Mouse (Mus musculus): Measurements from ENCODE around the gene Baz2b. TPM values are rescaled to one million over a fixed set of nuclear protein-coding genes. Genes with fewer than 3 reads are reported as not detected.
A peak's percentile ranks its signal among the peaks of the same experiment; 100 is the strongest.

Gene Baz2b
- polyA plus RNA-seq, 1 experiment from 2014 or later, result 74.7 TPM

- Histone ChIP-seq H3K27ac (ENCODE audit: low read depth, low read length) (no peak overlapping the region; the same call in 1 of the 2 replicates), H3K4me2 (peak overlapping the region; percentile 26; the same call in 1 of the 2 replicates), H3K4me3 (ENCODE audit: low read depth, low read length) (no peak overlapping the region), H3K36me3 (ENCODE audit: control insufficient read depth, insufficient read depth, low read length) (no peaks in the 10 kb centered on the region), H3K27me3 (ENCODE audit: control insufficient read depth, insufficient read depth, low read length) (no peaks in the 10 kb centered on the region), H3K4me1 (ENCODE audit: control insufficient read depth, insufficient read depth, low read length) (peaks cover 26% of the 10 kb centered on the region), H3K9me3 (ENCODE audit: control insufficient read depth, low read length) (no peaks in the 10 kb centered on the region), H3K9ac (ENCODE audit: low read length) (no peak overlapping the region)
- no peak for ATAC-seq (ENCODE audit: low FRiP score)
- WGBS, result 32% methylated on average over 2 of the region's 2 CpGs
- DNase-seq (ENCODE audit: low spot score, missing footprints), result peak; percentile 84
Observed at GRCm38 (mm10) chr2:60122188-60122587, 87.5 kb downstream of the Baz2b start.

DNA sequence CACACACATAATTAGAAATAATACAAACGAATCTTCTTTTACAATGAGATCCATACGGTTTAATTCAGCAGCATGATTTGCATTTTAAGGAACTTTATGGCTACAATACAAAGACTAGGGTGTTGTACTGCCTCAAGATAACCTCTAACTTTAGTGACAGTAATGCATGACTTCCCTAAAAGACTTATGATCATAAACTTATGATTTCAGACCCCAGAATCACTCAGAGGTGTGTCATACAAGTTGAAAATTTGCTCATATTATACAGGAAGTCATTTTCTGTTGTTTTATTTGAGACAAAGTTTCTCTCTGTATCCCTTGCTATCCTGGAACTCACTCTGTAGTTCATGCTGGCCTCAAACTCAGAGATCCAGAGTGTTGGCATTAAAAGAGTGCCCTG is 89.0 kb downstream of the Baz2b start:
- H3K4me3 ChIP-seq (ENCODE audit: low read depth, low read length), result no peak overlapping the region
- DNase-seq (ENCODE audit: low spot score, missing footprints) (peak; percentile 79), ATAC-seq (ENCODE audit: low FRiP score) (no peak)
- H3K9me3 ChIP-seq (ENCODE audit: control insufficient read depth, low read length), result no peaks in the 10 kb centered on the region
- peaks cover 26% of the 10 kb centered on the region for H3K4me1 ChIP-seq (ENCODE audit: control insufficient read depth, insufficient read depth, low read length)
- H3K27me3 ChIP-seq (ENCODE audit: control insufficient read depth, insufficient read depth, low read length), result no peaks in the 10 kb centered on the region
- no peaks in the 10 kb centered on the region for H3K36me3 ChIP-seq (ENCODE audit: control insufficient read depth, insufficient read depth, low read length)
- H3K4me2 ChIP-seq, result no peak overlapping the region
- WGBS, result 83% methylated on average over 2 of the region's 2 CpGs
- no peak overlapping the region for H3K27ac ChIP-seq (ENCODE audit: low read depth, low read length)
- no peak overlapping the region for H3K9ac ChIP-seq (ENCODE audit: low read length)

GRCm38 (mm10) chr2:60118684-60119558 is 90.7 kb downstream of the Baz2b start:
- ATAC-seq (ENCODE audit: low FRiP score), result no peak
- H3K4me2 ChIP-seq, result no peak overlapping the region
- no peak for DNase-seq (ENCODE audit: low spot score, missing footprints)
- no peak overlapping the region for H3K9ac ChIP-seq (ENCODE audit: low read length)
- no peaks in the 10 kb centered on the region for H3K27me3 ChIP-seq (ENCODE audit: control insufficient read depth, insufficient read depth, low read length)
- no peaks in the 10 kb centered on the region for H3K9me3 ChIP-seq (ENCODE audit: control insufficient read depth, low read length)
- no peaks in the 10 kb centered on the region for H3K36me3 ChIP-seq (ENCODE audit: control insufficient read depth, insufficient read depth, low read length)
- 56% methylated on average over 10 of the region's 10 CpGs for WGBS
- no peak overlapping the region for H3K27ac ChIP-seq (ENCODE audit: low read depth, low read length)
- H3K4me3 ChIP-seq (ENCODE audit: low read depth, low read length), result no peak overlapping the region
- H3K4me1 ChIP-seq (ENCODE audit: control insufficient read depth, insufficient read depth, low read length), result peaks cover 26% of the 10 kb centered on the region

DNA sequence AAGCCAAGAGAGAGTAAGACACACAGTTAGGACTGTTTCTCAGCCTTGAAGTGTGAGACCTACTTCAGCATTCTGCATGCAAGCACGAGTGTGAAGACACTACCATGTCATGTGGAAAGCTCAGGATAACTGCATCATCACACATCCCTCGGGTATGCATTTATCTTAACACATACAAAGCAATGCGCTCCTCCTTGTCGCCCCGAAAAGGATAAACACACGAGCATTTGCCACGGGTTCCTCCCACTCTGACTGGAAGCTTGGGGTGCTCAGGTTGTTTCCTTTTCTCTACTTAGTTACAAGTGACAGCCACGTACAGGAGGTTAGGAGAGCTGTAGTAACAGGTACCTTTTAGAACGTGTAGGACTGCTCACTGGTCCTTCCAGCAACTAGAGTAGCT is 91.8 kb downstream of the Baz2b start:
- no peak overlapping the region for H3K27ac ChIP-seq (ENCODE audit: low read depth, low read length)
- 0 out of 2 replicates have a peak, but pooled peaks have one; percentile 11 for ATAC-seq (ENCODE audit: low FRiP score)
- no peaks in the 10 kb centered on the region for H3K27me3 ChIP-seq (ENCODE audit: control insufficient read depth, insufficient read depth, low read length)
- H3K36me3 ChIP-seq (ENCODE audit: control insufficient read depth, insufficient read depth, low read length), result no peaks in the 10 kb centered on the region
- no peak overlapping the region for H3K9ac ChIP-seq (ENCODE audit: low read length)
- H3K9me3 ChIP-seq (ENCODE audit: control insufficient read depth, low read length), result no peaks in the 10 kb centered on the region
- no peak overlapping the region for H3K4me2 ChIP-seq
- H3K4me3 ChIP-seq (ENCODE audit: low read depth, low read length), result no peak overlapping the region
- DNase-seq (ENCODE audit: low spot score, missing footprints), result no peak
- 79% methylated on average over 9 of the region's 9 CpGs for WGBS
- peaks cover 21% of the 10 kb centered on the region for H3K4me1 ChIP-seq (ENCODE audit: control insufficient read depth, insufficient read depth, low read length)

GRCm38 (mm10) chr2:60115891-60116554 is 93.6 kb downstream of the Baz2b start:
- Histone ChIP-seq H3K9ac (ENCODE audit: low read length) (no peak overlapping the region), H3K27me3 (ENCODE audit: control insufficient read depth, insufficient read depth, low read length) (no peaks in the 10 kb centered on the region), H3K4me3 (ENCODE audit: low read depth, low read length) (no peak overlapping the region), H3K4me1 (ENCODE audit: control insufficient read depth, insufficient read depth, low read length) (peaks cover 10% of the 10 kb centered on the region), H3K27ac (ENCODE audit: low read depth, low read length) (no peak overlapping the region), H3K9me3 (ENCODE audit: control insufficient read depth, low read length) (no peaks in the 10 kb centered on the region), H3K36me3 (ENCODE audit: control insufficient read depth, insufficient read depth, low read length) (peaks cover 2% of the 10 kb centered on the region; the same call in 1 of the 2 replicates), H3K4me2 (no peak overlapping the region)
- ATAC-seq (ENCODE audit: low FRiP score), result no peak
- no peak for DNase-seq (ENCODE audit: low spot score, missing footprints)
- 65% methylated on average over 12 of the region's 12 CpGs for WGBS

DNA sequence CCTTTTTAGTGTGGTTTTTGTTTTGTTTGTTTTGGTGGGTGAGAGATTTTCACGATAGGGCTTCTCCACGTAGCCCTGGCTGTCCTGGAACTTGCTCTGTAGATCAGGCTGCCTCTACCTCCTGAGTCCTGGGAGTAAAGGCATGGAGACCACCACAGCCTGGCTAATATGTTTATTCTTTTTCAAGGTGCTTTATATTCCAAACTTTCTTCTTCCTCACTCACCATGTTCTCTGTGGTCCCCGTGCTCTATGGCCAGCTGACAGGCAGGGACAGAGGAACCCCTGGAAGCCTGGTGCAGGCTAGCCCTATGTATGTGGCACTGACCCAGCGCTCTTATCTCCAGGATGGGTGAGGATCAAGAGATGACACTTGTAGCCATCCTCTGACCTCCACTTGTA is 94.7 kb downstream of the Baz2b start:
- H3K9ac ChIP-seq (ENCODE audit: low read length), result no peak overlapping the region
- H3K27ac ChIP-seq (ENCODE audit: low read depth, low read length), result no peak overlapping the region
- ATAC-seq (ENCODE audit: low FRiP score) (no peak), DNase-seq (ENCODE audit: low spot score, missing footprints) (no peak)
- no peak overlapping the region for H3K4me2 ChIP-seq
- no peaks in the 10 kb centered on the region for H3K27me3 ChIP-seq (ENCODE audit: control insufficient read depth, insufficient read depth, low read length)
- H3K9me3 ChIP-seq (ENCODE audit: control insufficient read depth, low read length), result no peaks in the 10 kb centered on the region
- H3K4me1 ChIP-seq (ENCODE audit: control insufficient read depth, insufficient read depth, low read length), result peaks cover 6% of the 10 kb centered on the region; the same call in 1 of the 2 replicates
- 89% methylated on average over 4 of the region's 4 CpGs for WGBS
- no peak overlapping the region for H3K4me3 ChIP-seq (ENCODE audit: low read depth, low read length)
- peaks cover 8% of the 10 kb centered on the region; the same call in 1 of the 2 replicates for H3K36me3 ChIP-seq (ENCODE audit: control insufficient read depth, insufficient read depth, low read length)

- no peak overlapping the region for H3K27ac ChIP-seq (ENCODE audit: low read depth, low read length)
- no peak overlapping the region for H3K4me3 ChIP-seq (ENCODE audit: low read depth, low read length)
- H3K36me3 ChIP-seq (ENCODE audit: control insufficient read depth, insufficient read depth, low read length), result peaks cover 8% of the 10 kb centered on the region; the same call in 1 of the 2 replicates
- no peak overlapping the region for H3K4me2 ChIP-seq
- 86% methylated on average over 12 of the region's 12 CpGs for WGBS
- ATAC-seq (ENCODE audit: low FRiP score) (no peak), DNase-seq (ENCODE audit: low spot score, missing footprints) (no peak)
- no peak overlapping the region for H3K9ac ChIP-seq (ENCODE audit: low read length)
- no peaks in the 10 kb centered on the region for H3K9me3 ChIP-seq (ENCODE audit: control insufficient read depth, low read length)
- peaks cover 3% of the 10 kb centered on the region; the same call in 1 of the 2 replicates for H3K4me1 ChIP-seq (ENCODE audit: control insufficient read depth, insufficient read depth, low read length)
- no peaks in the 10 kb centered on the region for H3K27me3 ChIP-seq (ENCODE audit: control insufficient read depth, insufficient read depth, low read length)
Observed at GRCm38 (mm10) chr2:60113661-60114560, 95.7 kb downstream of the Baz2b start.

DNA sequence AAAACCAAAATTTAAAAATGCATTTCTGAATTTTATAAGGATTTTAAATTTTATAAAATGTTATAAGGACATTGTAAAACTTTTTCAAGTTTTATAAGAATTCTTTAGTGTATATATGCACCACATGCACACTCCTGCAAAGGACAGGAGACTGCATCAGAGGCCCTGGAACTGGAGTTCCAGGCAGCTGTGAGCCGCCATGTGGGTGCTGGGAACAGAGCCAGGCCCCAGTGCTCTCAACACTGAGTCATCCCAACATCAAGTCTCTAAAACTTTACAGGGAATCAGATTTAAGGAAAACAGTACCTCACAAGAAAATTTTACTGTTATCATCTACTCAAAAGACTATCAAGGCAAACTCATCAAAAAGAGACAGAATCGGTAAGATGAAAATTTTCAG is 97.5 kb downstream of the Baz2b start:
- no peak overlapping the region for H3K4me3 ChIP-seq (ENCODE audit: low read depth, low read length)
- peaks cover 8% of the 10 kb centered on the region; the same call in 1 of the 2 replicates for H3K36me3 ChIP-seq (ENCODE audit: control insufficient read depth, insufficient read depth, low read length)
- H3K9me3 ChIP-seq (ENCODE audit: control insufficient read depth, low read length), result no peaks in the 10 kb centered on the region
- no peaks in the 10 kb centered on the region for H3K27me3 ChIP-seq (ENCODE audit: control insufficient read depth, insufficient read depth, low read length)
- 98% methylated on average over 2 of the region's 2 CpGs for WGBS
- no peaks in the 10 kb centered on the region for H3K4me1 ChIP-seq (ENCODE audit: control insufficient read depth, insufficient read depth, low read length)
- no peak for ATAC-seq (ENCODE audit: low FRiP score)
- H3K9ac ChIP-seq (ENCODE audit: low read length), result no peak overlapping the region
- H3K4me2 ChIP-seq, result no peak overlapping the region
- no peak overlapping the region for H3K27ac ChIP-seq (ENCODE audit: low read depth, low read length)
- no peak for DNase-seq (ENCODE audit: low spot score, missing footprints)
